Mouse (Mus musculus): ENCODE measurements around the gene St5. TPM values are rescaled to one million over a fixed set of nuclear protein-coding genes. Genes with fewer than 3 reads are reported as not detected.

Gene St5
- total and polyA plus RNA-seq, 2 experiments from 2014 or later, result 12.3 to 18.0 TPM

GRCm38 (mm10) chr7:109516500-109516899 lies 186.9 kb downstream of the St5 start:
- H3K4me2 ChIP-seq (ENCODE audit: low read depth), result no peak overlapping the region
- H3K27me3 ChIP-seq (ENCODE audit: insufficient read depth, low read length), result no peaks in the 10 kb centered on the region
- no peak overlapping the region for H3K9ac ChIP-seq
- no peak overlapping the region for H3K27ac ChIP-seq (ENCODE audit: low read depth, low read length)
- no peak for ATAC-seq
- TF ChIP-seq CTCF (IDR thresholded peaks at IDR 0.05; ENCODE audit: low read depth), result no peak
- no peaks in the 10 kb centered on the region for H3K9me3 ChIP-seq (ENCODE audit: low read length)
- H3K36me3 ChIP-seq (ENCODE audit: insufficient read depth), result peaks cover 6% of the 10 kb centered on the region
- H3K4me3 ChIP-seq (ENCODE audit: low read depth, low read length), result no peak overlapping the region
- WGBS, result 89% methylated on average over 3 of the region's 3 CpGs
- H3K4me1 ChIP-seq (ENCODE audit: insufficient read depth), result peaks cover 12% of the 10 kb centered on the region
- DNase-seq, result no peak

GRCm38 (mm10) chr7:109511838-109512237 lies 191.6 kb downstream of the St5 start:
- H3K4me1 ChIP-seq (ENCODE audit: insufficient read depth), result no peaks in the 10 kb centered on the region
- ATAC-seq, result no peak
- no peak for TF ChIP-seq CTCF (IDR thresholded peaks at IDR 0.05; ENCODE audit: low read depth)
- H3K27ac ChIP-seq (ENCODE audit: low read depth, low read length), result no peak overlapping the region
- WGBS, result 91% methylated on average over 3 of the region's 3 CpGs
- no peak for DNase-seq
- H3K9ac ChIP-seq, result no peak overlapping the region
- no peaks in the 10 kb centered on the region for H3K27me3 ChIP-seq (ENCODE audit: insufficient read depth, low read length)
- H3K4me3 ChIP-seq (ENCODE audit: low read depth, low read length), result no peak overlapping the region
- no peaks in the 10 kb centered on the region for H3K9me3 ChIP-seq (ENCODE audit: low read length)
- no peak overlapping the region for H3K4me2 ChIP-seq (ENCODE audit: low read depth)
- H3K36me3 ChIP-seq (ENCODE audit: insufficient read depth), result no peaks in the 10 kb centered on the region

- Histone ChIP-seq H3K4me1 (ENCODE audit: insufficient read depth) (no peaks in the 10 kb centered on the region), H3K9ac (no peak overlapping the region), H3K27me3 (ENCODE audit: insufficient read depth, low read length) (no peaks in the 10 kb centered on the region), H3K27ac (ENCODE audit: low read depth, low read length) (no peak overlapping the region), H3K4me2 (ENCODE audit: low read depth) (no peak overlapping the region), H3K9me3 (ENCODE audit: low read length) (no peaks in the 10 kb centered on the region), H3K36me3 (ENCODE audit: insufficient read depth) (no peaks in the 10 kb centered on the region), H3K4me3 (ENCODE audit: low read depth, low read length) (no peak overlapping the region)
- TF ChIP-seq CTCF (IDR thresholded peaks at IDR 0.05; ENCODE audit: low read depth), result no peak
- ATAC-seq, result no peak
- WGBS, result 73% methylated on average over 2 of the region's 2 CpGs
- no peak for DNase-seq
These were observed 192.6 kb downstream of the St5 start for GRCm38 (mm10) chr7:109510799-109511198.

DNA sequence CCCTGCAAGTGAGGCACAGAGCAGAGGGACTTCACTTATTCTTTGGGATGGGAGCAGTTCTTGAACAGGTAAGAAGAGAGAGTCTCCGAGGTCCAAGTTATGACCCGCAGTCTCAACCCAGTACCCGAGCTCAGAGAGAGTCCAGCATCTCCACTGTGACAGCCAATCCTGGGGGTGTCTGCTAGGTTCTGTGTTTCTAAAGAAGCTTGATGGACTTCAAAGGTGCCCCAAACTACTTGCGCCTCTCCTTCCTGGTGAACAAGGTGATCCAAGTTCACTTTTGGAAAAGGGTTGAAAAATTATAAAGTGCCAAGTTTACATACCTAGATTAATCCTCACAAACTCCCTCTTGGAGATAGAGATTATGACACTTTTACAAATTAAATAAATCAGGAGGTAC lies 195.4 kb downstream of the St5 start, which contains the start of gene Trim66:
Trim66 (minus strand) TSS at position 101 of the 400 bp plus-strand sequence.
- Histone ChIP-seq H3K27me3 (ENCODE audit: insufficient read depth, low read length) (no peaks in the 10 kb centered on the region), H3K4me2 (ENCODE audit: low read depth) (peak within 1 kb of the TSS; percentile 21; the same call in 1 of the 2 replicates), H3K9ac (no peak within 1 kb of the TSS), H3K27ac (ENCODE audit: low read depth, low read length) (no peak within 1 kb of the TSS), H3K4me1 (ENCODE audit: insufficient read depth) (no peaks in the 10 kb centered on the region), H3K36me3 (ENCODE audit: insufficient read depth) (no peaks in the 10 kb centered on the region), H3K4me3 (ENCODE audit: low read depth, low read length) (no peak within 1 kb of the TSS), H3K9me3 (ENCODE audit: low read length) (no peaks in the 10 kb centered on the region)
- no peak for TF ChIP-seq CTCF (IDR thresholded peaks at IDR 0.05; ENCODE audit: low read depth)
- 86% methylated on average over 4 of the region's 4 CpGs for WGBS
- no peak for ATAC-seq
- DNase-seq, result no peak

DNA sequence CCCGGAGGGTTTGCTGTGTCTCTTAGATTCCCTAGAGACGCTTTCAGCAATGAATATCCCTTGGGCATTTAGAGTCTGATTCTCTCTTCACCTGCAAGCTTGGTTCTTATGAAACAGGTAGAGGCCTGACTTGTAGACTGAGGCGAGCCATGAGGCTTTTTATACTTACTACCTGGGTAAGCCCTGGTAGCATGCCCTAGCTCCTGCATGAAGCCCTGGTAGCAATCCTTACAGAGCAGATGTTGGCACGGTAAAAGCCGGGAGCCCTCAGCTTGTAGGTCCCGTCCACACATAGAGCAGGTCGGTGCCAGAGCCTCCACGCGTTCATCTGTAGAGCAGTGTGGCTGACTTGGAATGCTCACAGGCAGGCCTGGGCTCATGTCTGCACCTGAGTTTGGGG lies 195.8 kb downstream of the St5 start:
- H3K4me1 ChIP-seq (ENCODE audit: insufficient read depth), result no peaks in the 10 kb centered on the region
- WGBS, result 42% methylated on average over 9 of the region's 9 CpGs
- no peak for ATAC-seq
- DNase-seq, result no peak
- no peaks in the 10 kb centered on the region for H3K27me3 ChIP-seq (ENCODE audit: insufficient read depth, low read length)
- H3K27ac ChIP-seq (ENCODE audit: low read depth, low read length), result no peak overlapping the region
- no peak overlapping the region for H3K9ac ChIP-seq
- no peak for TF ChIP-seq CTCF (IDR thresholded peaks at IDR 0.05; ENCODE audit: low read depth)
- H3K36me3 ChIP-seq (ENCODE audit: insufficient read depth), result no peaks in the 10 kb centered on the region
- H3K9me3 ChIP-seq (ENCODE audit: low read length), result no peaks in the 10 kb centered on the region
- H3K4me2 ChIP-seq (ENCODE audit: low read depth), result no peak overlapping the region
- H3K4me3 ChIP-seq (ENCODE audit: low read depth, low read length), result no peak overlapping the region

GRCm38 (mm10) chr7:109507119-109507518 lies 196.3 kb downstream of the St5 start:
- peak; percentile 76 for ATAC-seq

DNA sequence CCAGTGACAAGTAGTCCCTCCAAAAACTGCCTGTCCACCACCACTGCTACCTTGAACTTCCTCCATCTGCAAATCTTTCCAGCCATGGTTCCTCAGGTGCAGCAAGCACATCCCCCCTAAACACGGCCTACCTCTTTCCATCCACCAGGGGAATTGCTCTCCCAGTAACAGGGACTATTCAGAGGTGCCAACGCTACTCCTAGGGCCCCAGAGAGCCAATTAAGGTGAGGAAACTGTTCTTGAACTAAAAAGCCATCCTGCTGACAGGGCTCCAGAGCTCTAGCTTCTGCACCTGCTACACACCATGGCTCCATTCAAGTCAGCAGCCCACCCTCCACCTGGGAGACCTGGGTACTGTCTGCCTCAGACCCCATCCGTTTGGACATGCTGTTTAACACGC lies 205.9 kb downstream of the St5 start:
- DNase-seq, result no peak
- ATAC-seq, result no peak

More at GRCm38 (mm10) chr7:109507119-109507518, 196.3 kb downstream of the St5 start:
- DNase-seq, result no peak
- H3K27me3 ChIP-seq (ENCODE audit: insufficient read depth, low read length), result no peaks in the 10 kb centered on the region
- H3K36me3 ChIP-seq (ENCODE audit: insufficient read depth), result no peaks in the 10 kb centered on the region
- 5% methylated on average over 8 of the region's 8 CpGs for WGBS
- no peaks in the 10 kb centered on the region for H3K9me3 ChIP-seq (ENCODE audit: low read length)
- peak overlapping the region; percentile 21; the same call in 1 of the 2 replicates for H3K4me2 ChIP-seq (ENCODE audit: low read depth)
- H3K4me1 ChIP-seq (ENCODE audit: insufficient read depth), result no peaks in the 10 kb centered on the region
- H3K27ac ChIP-seq (ENCODE audit: low read depth, low read length), result no peak overlapping the region
- TF ChIP-seq CTCF (IDR thresholded peaks at IDR 0.05; ENCODE audit: low read depth), result no peak
- H3K9ac ChIP-seq, result no peak overlapping the region
- no peak overlapping the region for H3K4me3 ChIP-seq (ENCODE audit: low read depth, low read length)

More for the DNA sequence above, 205.9 kb downstream of the St5 start:
- no peaks in the 10 kb centered on the region for H3K9me3 ChIP-seq (ENCODE audit: low read length)
- no peaks in the 10 kb centered on the region for H3K27me3 ChIP-seq (ENCODE audit: insufficient read depth, low read length)
- H3K4me2 ChIP-seq (ENCODE audit: low read depth), result no peak overlapping the region
- WGBS, result 53% methylated on average over 4 of the region's 4 CpGs
- no peak overlapping the region for H3K9ac ChIP-seq
- no peak for TF ChIP-seq CTCF (IDR thresholded peaks at IDR 0.05; ENCODE audit: low read depth)
- no peak overlapping the region for H3K27ac ChIP-seq (ENCODE audit: low read depth, low read length)
- H3K4me3 ChIP-seq (ENCODE audit: low read depth, low read length), result no peak overlapping the region
- H3K36me3 ChIP-seq (ENCODE audit: insufficient read depth), result no peaks in the 10 kb centered on the region
- H3K4me1 ChIP-seq (ENCODE audit: insufficient read depth), result peaks cover 8% of the 10 kb centered on the region; the same call in 1 of the 2 replicates

All from forebrain, postnatal 0 days (tissue).